Mouse (Mus musculus): ENCODE data around the gene Gm45062. TPM values are rescaled to one million over a fixed set of nuclear protein-coding genes. Genes with fewer than 3 reads are reported as not detected.

Gm45062 gene
- polyA plus RNA-seq, 1 experiment from 2014 or later = 5.5 TPM

DNA sequence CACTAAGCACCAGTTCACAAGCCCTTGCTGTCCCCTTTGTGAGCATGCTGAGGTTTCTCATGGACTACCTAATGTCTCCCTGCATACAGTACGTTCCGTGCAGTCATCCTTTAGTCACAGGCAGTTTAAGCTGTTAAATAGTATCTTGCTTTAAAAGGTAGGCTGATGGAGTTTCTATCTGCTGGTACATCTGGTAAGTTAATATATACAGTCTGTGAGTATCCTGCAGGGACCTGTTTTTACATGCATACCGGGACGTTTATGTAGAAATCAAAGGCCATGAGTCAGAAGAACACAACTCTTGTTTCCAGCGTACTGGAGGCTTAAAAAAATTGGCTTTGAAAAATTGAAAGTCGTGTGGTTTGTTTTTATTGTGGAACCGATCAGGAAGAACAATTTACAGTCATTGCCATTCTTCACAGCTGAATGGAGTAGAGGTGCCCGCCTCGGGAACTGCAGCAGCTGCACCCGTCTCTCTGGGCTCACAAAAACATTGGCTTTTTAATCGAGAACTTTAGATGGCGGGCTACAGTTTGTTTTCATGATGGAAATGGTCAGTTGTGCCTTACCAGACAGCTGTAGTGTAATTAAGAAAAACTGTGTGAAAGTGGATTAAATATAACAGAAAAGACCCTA is 93.4 kb downstream of the Gm45062 start:
- Histone ChIP-seq H3K9ac (no peak overlapping the region), H3K4me3 (no peak overlapping the region), H3K27ac (no peak overlapping the region), H3K36me3 (no peaks in the 10 kb centered on the region), H3K4me1 (replicated peaks) (no peaks in the 10 kb centered on the region), H3K27me3 (no peaks in the 10 kb centered on the region), H3K4me2 (no peak overlapping the region), H3K9me3 (replicated peaks) (no peaks in the 10 kb centered on the region)
- no peak for ATAC-seq (replicated peaks; ENCODE audit: insufficient number of reproducible peaks, insufficient read depth, low FRiP score, low read depth)
- 75% methylated on average over 12 of the region's 12 CpGs for WGBS

DNA sequence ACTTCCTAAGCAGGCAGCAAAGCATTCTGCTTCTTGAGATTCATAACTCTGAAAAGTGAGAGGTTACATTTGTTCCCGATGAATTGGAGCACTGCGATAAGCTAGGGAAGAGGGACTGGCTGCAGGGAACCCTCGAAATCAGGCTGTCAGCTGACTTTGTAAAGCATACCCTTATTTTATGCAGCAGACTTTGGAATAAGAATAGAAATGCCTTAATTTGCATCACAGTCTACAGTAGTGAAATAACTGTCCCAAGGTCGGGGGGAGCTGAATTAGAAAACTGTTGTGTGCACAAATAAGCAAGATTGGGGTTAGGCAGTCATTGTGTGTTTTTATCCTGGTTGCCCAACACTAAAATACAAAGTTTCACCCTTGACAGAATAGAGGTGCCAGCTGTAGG is 94.2 kb downstream of the Gm45062 start:
- Histone ChIP-seq H3K27me3 (no peaks in the 10 kb centered on the region), H3K9me3 (replicated peaks) (no peaks in the 10 kb centered on the region), H3K27ac (no peak overlapping the region), H3K36me3 (no peaks in the 10 kb centered on the region), H3K4me3 (no peak overlapping the region), H3K9ac (no peak overlapping the region), H3K4me2 (no peak overlapping the region), H3K4me1 (replicated peaks) (no peaks in the 10 kb centered on the region)
- 67% methylated on average over 4 of the region's 4 CpGs for WGBS
- no peak for ATAC-seq (replicated peaks; ENCODE audit: insufficient number of reproducible peaks, insufficient read depth, low FRiP score, low read depth)

DNA sequence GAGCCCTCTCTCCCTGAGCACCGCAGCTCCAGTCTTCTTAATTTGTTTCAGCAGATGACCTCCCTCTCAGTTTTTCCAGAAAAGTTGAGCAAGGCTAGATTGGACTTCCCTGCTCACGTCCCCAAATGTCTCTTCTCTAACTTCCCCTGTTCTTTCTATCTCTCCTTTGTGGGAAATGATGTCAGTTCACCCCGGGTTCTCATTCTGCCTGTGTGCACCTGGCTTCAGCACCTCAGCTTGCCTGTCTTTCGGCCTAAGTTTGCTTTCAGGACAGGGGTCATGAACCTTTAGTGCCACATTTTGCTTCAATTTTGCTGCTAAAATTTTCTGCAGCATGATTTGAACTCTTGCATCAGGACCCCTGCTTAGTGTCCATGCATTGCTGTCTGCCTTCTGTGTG is 95.6 kb downstream of the Gm45062 start:
- no peaks in the 10 kb centered on the region for H3K36me3 ChIP-seq
- ATAC-seq (replicated peaks; ENCODE audit: insufficient number of reproducible peaks, insufficient read depth, low FRiP score, low read depth) = no peak
- H3K27me3 ChIP-seq = no peaks in the 10 kb centered on the region
- 85% methylated on average over 4 of the region's 4 CpGs for WGBS
- no peaks in the 10 kb centered on the region for H3K4me1 ChIP-seq (replicated peaks)
- H3K9ac ChIP-seq = no peak overlapping the region
- H3K27ac ChIP-seq = no peak overlapping the region
- H3K4me3 ChIP-seq = no peak overlapping the region
- no peak overlapping the region for H3K4me2 ChIP-seq
- no peaks in the 10 kb centered on the region for H3K9me3 ChIP-seq (replicated peaks)

DNA sequence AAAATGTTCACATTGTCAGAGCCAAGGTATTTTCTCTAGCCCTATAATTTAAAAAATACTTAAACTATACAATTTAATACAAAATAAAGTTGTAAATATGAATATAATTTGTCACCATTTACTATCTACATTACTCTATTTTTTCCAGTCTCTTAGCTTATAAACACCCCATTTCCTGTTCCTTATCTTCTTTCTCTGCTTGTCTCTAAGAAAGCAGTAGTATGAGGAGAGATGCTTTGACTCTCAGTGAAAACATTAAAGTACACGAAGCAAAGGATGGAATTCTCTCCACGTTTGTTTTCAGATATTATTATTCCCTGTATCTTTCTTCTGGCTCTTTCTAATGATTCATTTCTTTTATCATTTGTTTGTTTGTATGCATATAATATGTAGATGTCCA is 99.0 kb downstream of the Gm45062 start:
- no peaks in the 10 kb centered on the region for H3K27me3 ChIP-seq
- no peak overlapping the region for H3K4me2 ChIP-seq
- no peak overlapping the region for H3K27ac ChIP-seq
- no peak overlapping the region for H3K9ac ChIP-seq
- H3K4me1 ChIP-seq (replicated peaks) = no peaks in the 10 kb centered on the region
- no peaks in the 10 kb centered on the region for H3K36me3 ChIP-seq
- 57% methylated on average over 2 of the region's 2 CpGs for WGBS
- no peaks in the 10 kb centered on the region for H3K9me3 ChIP-seq (replicated peaks)
- H3K4me3 ChIP-seq = no peak overlapping the region
- ATAC-seq (replicated peaks; ENCODE audit: insufficient number of reproducible peaks, insufficient read depth, low FRiP score, low read depth) = no peak

DNA sequence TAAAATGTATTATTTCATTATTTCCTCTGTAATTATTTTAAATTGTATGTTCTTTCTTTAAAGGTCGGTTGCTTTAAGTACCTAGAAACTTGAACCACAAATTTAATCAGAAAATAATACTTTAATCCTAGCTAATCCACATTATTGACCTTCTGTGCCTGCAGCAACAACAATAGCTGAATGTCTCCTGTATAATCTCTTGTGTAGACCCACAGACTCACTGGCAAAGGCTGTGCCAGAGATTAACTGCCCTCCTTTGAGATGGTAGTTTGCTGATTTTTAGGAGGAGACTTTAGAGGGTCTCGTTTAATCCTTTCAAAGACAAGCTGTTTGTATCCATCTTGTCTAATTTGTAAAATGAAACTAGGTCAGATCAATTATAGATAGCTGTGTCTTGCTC is 99.5 kb downstream of the Gm45062 start:
- Histone ChIP-seq H3K27me3 (no peaks in the 10 kb centered on the region), H3K9me3 (replicated peaks) (no peaks in the 10 kb centered on the region), H3K36me3 (no peaks in the 10 kb centered on the region), H3K4me2 (no peak overlapping the region), H3K9ac (no peak overlapping the region), H3K4me1 (replicated peaks) (no peaks in the 10 kb centered on the region), H3K27ac (no peak overlapping the region), H3K4me3 (no peak overlapping the region)
- WGBS = 74% methylated on average over 2 of the region's 2 CpGs
- ATAC-seq (replicated peaks; ENCODE audit: insufficient number of reproducible peaks, insufficient read depth, low FRiP score, low read depth) = no peak

DNA sequence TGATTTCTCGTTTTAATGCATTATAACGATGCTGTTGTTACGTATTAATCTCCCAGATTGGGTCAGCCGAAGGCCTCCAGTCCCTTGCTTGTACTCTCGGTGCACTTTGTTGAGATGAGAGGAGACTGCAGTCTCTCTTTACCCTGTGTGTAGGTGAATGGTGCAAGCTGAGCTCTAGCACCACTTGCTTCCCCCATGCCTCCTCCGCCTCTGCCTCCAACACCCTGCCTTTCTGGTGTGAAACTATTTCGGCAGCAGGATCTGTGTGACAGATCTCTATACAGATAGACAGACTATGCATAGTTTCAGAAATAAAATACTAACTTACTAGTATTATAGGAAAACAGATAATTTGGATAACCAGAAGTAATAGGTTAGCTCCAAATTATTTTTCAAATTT is 101.6 kb downstream of the Gm45062 start:
- no peaks in the 10 kb centered on the region for H3K36me3 ChIP-seq
- ATAC-seq (replicated peaks; ENCODE audit: insufficient number of reproducible peaks, insufficient read depth, low FRiP score, low read depth) = no peak
- WGBS = 84% methylated on average over 7 of the region's 7 CpGs

DNA sequence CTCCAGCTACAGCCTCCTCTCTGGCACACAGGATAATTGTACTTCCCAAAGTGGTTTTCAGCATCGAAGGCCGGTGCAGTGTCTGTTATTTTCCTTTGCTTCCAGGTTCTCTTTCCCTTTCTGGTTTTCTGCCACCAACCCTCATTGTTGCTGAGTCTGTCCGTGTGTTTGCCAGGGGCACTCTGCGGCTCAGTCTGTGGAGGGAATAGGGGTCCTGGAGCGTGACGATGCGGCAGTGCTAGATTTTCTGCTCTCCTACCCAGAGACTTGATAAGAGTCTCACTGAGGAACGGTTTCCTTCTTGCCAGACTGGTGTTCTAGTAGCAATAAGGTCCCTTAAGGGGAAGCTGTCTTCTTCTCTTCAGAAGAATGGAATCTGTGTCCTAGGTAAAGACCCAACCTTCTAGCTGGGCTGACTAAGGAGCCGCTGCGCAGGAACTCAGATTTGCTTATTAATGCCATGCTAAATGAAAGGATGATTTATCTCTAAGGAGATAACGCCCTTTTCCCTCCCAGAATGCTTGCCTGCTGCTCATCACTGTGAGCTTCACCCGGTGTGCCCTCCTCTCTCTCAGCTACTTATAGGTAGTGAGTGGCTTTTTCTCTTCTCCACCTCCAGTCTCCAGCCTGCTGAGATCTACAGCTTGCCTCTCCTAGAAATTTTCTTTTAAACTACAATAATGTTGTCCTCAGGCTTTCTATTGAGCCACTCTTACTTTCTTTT is 104.9 kb downstream of the Gm45062 start:
- Histone ChIP-seq H3K27ac (no peak overlapping the region), H3K4me1 (replicated peaks) (no peaks in the 10 kb centered on the region), H3K27me3 (no peaks in the 10 kb centered on the region), H3K4me3 (no peak overlapping the region), H3K36me3 (no peaks in the 10 kb centered on the region), H3K9me3 (replicated peaks) (no peaks in the 10 kb centered on the region), H3K9ac (no peak overlapping the region), H3K4me2 (no peak overlapping the region)
- WGBS = 69% methylated on average over 12 of the region's 12 CpGs
- no peak for ATAC-seq (replicated peaks; ENCODE audit: insufficient number of reproducible peaks, insufficient read depth, low FRiP score, low read depth)

More for the DNA sequence above, 101.6 kb downstream of the Gm45062 start:
- Histone ChIP-seq H3K9ac (no peak overlapping the region), H3K27ac (no peak overlapping the region), H3K4me2 (no peak overlapping the region), H3K4me3 (no peak overlapping the region), H3K27me3 (no peaks in the 10 kb centered on the region), H3K4me1 (replicated peaks) (no peaks in the 10 kb centered on the region), H3K9me3 (replicated peaks) (no peaks in the 10 kb centered on the region)

DNA sequence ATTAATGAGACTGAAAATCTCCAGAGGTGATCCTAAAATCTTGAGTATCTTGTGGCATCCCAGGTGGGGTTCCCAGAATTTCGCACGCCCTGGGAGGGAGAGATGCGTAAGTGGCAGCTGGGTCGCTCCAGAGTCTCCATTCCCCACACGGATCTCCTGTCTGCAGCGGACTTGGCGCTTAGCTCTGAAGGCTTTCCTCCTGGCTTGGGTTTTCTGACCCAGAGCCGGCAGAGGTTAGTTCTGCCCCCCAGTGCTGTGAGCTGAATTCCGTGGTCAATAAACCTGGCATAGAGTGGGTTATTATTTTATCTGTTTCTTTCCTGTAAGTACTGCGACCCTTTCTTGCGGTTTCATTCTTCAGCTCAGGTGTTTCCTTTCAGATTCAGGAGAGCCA is 105.5 kb downstream of the Gm45062 start:
- H3K4me1 ChIP-seq (replicated peaks) = no peaks in the 10 kb centered on the region
- H3K27me3 ChIP-seq = no peaks in the 10 kb centered on the region
- H3K4me2 ChIP-seq = no peak overlapping the region
- no peaks in the 10 kb centered on the region for H3K36me3 ChIP-seq
- no peaks in the 10 kb centered on the region for H3K9me3 ChIP-seq (replicated peaks)
- WGBS = 87% methylated on average over 11 of the region's 11 CpGs
- no peak overlapping the region for H3K4me3 ChIP-seq
- ATAC-seq (replicated peaks; ENCODE audit: insufficient number of reproducible peaks, insufficient read depth, low FRiP score, low read depth) = no peak
- no peak overlapping the region for H3K27ac ChIP-seq
- H3K9ac ChIP-seq = no peak overlapping the region

DNA sequence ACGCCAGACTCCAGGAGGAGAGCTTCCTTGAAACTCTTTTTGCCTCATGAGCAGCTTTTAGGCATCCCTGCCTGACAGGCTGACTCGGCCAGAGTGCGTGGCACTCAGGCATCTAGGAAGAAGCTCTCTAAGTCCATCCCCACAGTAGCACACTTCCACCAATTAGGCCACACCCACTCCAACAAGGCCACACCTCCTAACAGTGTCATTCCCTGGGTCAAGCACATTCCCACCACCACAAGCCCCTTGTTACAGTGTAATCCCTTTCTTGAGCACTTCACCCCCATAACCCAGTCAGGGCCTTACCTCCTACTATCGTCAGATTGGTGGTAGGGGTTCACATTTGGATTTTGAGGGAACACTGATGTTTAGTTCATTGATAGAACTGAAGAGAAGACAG is 108.4 kb downstream of the Gm45062 start:
- ATAC-seq (replicated peaks; ENCODE audit: insufficient number of reproducible peaks, insufficient read depth, low FRiP score, low read depth) = no peak

DNA sequence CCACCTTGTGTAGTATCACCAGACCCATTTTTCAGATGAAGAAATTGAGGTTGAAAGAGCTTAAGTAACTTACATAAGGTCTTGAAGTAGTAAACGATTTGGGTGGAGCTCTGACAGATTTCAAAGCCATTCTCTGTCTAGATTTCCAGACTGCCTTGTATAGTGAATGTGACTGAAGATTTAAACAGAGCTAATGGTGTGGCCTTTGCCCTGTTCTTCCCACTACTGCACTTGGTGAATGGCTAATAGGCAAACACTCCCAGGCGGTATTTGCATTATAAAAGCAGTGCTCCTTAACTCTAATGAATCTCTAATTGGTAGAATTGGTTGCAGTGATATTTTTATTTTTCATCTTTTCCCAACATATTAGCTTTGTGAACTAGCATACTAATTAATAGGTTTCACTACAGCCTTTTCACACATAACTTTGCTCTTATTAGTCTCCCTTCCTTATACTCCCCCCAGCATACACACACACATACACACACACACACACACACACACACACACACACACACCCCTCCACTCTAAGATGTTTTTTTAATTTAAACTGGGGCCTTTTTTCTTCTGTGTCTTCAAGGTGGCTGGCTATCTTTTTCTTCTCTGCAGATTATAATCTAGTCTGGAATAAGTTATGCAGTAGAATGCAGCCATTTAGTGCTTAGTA is 109.1 kb downstream of the Gm45062 start:
- Histone ChIP-seq H3K36me3 (no peaks in the 10 kb centered on the region), H3K27me3 (no peaks in the 10 kb centered on the region), H3K9me3 (replicated peaks) (no peaks in the 10 kb centered on the region), H3K4me3 (no peak overlapping the region), H3K4me1 (replicated peaks) (0 out of 2 replicates have a peak, but pooled peaks cover 7% of the 10 kb centered on the region), H3K4me2 (no peak overlapping the region), H3K9ac (no peak overlapping the region), H3K27ac (no peak overlapping the region)
- WGBS = 87% methylated on average over 2 of the region's 2 CpGs
- ATAC-seq (replicated peaks; ENCODE audit: insufficient number of reproducible peaks, insufficient read depth, low FRiP score, low read depth) = no peak

More for the DNA sequence above, 108.4 kb downstream of the Gm45062 start:
- no peak overlapping the region for H3K9ac ChIP-seq
- no peak overlapping the region for H3K4me2 ChIP-seq
- WGBS = 91% methylated on average over 4 of the region's 4 CpGs
- 0 out of 2 replicates have a peak, but pooled peaks cover 7% of the 10 kb centered on the region for H3K4me1 ChIP-seq (replicated peaks)
- H3K4me3 ChIP-seq = no peak overlapping the region
- no peak overlapping the region for H3K27ac ChIP-seq
- no peaks in the 10 kb centered on the region for H3K9me3 ChIP-seq (replicated peaks)
- no peaks in the 10 kb centered on the region for H3K27me3 ChIP-seq
- H3K36me3 ChIP-seq = no peaks in the 10 kb centered on the region

DNA sequence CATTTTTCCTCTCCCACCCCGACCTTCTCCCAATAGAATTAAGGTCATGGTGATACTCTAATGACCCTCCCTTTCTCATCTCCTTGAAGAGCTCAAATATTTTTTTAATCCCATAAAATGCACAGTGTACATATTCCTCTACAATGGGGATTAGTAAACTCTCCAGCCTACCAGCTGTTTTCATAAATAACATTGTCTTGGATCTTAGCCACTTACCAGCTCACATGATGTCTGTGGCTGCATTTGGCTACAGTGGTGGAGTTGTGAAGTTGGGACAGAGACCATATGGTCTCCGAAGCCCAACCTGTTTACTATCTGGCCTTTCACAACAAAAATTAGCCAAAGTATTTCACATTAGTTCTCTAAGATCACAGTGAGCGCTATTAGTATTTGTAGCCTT is 111.4 kb downstream of the Gm45062 start:
- no peak overlapping the region for H3K4me2 ChIP-seq
- 70% methylated on average over 3 of the region's 3 CpGs for WGBS
- H3K9me3 ChIP-seq (replicated peaks) = no peaks in the 10 kb centered on the region
- ATAC-seq (replicated peaks; ENCODE audit: insufficient number of reproducible peaks, insufficient read depth, low FRiP score, low read depth) = no peak
- H3K9ac ChIP-seq = no peak overlapping the region
- no peaks in the 10 kb centered on the region for H3K27me3 ChIP-seq
- no peak overlapping the region for H3K4me3 ChIP-seq
- H3K4me1 ChIP-seq (replicated peaks) = 0 out of 2 replicates have a peak, but pooled peaks cover 7% of the 10 kb centered on the region
- no peak overlapping the region for H3K27ac ChIP-seq
- H3K36me3 ChIP-seq = no peaks in the 10 kb centered on the region

All from heart, embryonic 15.5 days (tissue).